Comparison of ENCODE assay signal across 14 mouse cellular contexts in the genomic region with DNA sequence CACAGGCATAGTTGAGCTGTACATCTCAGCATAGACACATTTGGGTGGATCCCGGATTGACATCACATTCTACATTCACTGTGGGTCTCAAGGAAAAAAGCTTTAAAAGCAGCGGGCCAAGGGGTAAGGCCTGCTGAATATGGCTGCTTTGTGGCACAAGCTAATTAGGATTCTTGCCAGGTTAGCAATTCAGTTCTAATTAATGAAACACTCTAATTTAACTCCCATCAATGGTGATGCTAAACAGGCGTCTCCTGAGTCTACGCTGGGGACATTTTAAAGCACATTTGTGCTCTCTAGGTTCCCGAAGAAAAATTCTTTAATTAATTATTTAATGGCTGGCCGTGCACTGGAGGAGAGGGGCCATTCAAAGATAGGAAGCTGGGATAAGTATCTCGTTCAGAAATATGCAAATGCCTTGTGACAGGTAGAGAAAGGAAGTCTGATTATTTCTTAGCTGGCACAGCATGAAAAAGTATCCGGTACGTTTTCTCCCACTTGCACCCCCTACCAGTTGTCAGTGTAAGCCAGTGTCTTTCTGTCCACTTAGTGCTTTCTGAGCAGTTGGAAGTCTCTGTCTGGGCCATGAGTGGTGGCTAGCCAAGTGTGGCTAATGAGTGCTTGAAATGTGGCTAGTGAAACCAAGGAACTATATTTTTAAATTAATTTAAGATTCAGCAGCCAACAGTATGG. TPM values are rescaled to one million over a fixed set of nuclear protein-coding genes. Genes with fewer than 3 reads are reported as not detected.
A peak's percentile ranks its signal among the peaks of the same experiment; 100 is the strongest.
DNase-seq lines count a peak whose midpoint lies in the region; ATAC-seq and TF ChIP-seq lines count a peak whose summit lies in the region.
"Had no signal": no experiment of that assay in that cellular context is flagged by ENCODE, and none has a peak within 500 bp of the region (broad histone marks: within the 10 kb centered on the region; RNA-seq: fewer than 3 reads in every experiment).

No protein-coding gene starts in this region.

- 37% methylated on average over 9 of the region's 9 CpGs for WGBS in forebrain, embryonic 10.5 days
- 3% methylated on average over 9 of the region's 9 CpGs for WGBS in forebrain, embryonic 13.5 days
- 20% methylated on average over 9 of the region's 9 CpGs for WGBS in hindbrain, embryonic 14.5 days
- whole genome bisulfite sequencing in midbrain, postnatal 0 days = 17% methylated on average over 9 of the region's 9 CpGs
- whole genome bisulfite sequencing in lung, postnatal 0 days = 81% methylated on average over 9 of the region's 9 CpGs

- H3K27me3 ChIP-seq in forebrain, embryonic 10.5 days (ENCODE audit: poor library complexity, severe bottlenecking) = no peaks in the 10 kb centered on the region
- H3K27me3 ChIP-seq in forebrain, embryonic 13.5 days = no peaks in the 10 kb centered on the region
- no peaks in the 10 kb centered on the region for H3K27me3 ChIP-seq in hindbrain, embryonic 14.5 days (ENCODE audit: control insufficient read depth, insufficient read depth, low read length)
- H3K27me3 ChIP-seq in midbrain, postnatal 0 days (ENCODE audit: insufficient read depth, low read length) = no peaks in the 10 kb centered on the region
- no peaks in the 10 kb centered on the region for H3K27me3 ChIP-seq in lung, postnatal 0 days (replicated peaks; ENCODE audit: insufficient read depth, low read length)

- H3K9ac ChIP-seq in forebrain, embryonic 13.5 days = no peak overlapping the region
- no peak overlapping the region for H3K9ac ChIP-seq in hindbrain, embryonic 14.5 days
- H3K9ac ChIP-seq in midbrain, postnatal 0 days (replicated peaks; ENCODE audit: low read length, poor library complexity, severe bottlenecking) = no peak overlapping the region
- no peak overlapping the region for H3K9ac ChIP-seq in lung, postnatal 0 days (replicated peaks; ENCODE audit: low read depth)

- H3K4me3 ChIP-seq in forebrain, embryonic 10.5 days = peak overlapping the region; percentile 8; the same call in 1 of the 2 replicates
- no peak overlapping the region for H3K4me3 ChIP-seq in forebrain, embryonic 13.5 days
- no peak overlapping the region for H3K4me3 ChIP-seq in hindbrain, embryonic 14.5 days (replicated peaks; ENCODE audit: low read length)
- H3K4me3 ChIP-seq in midbrain, postnatal 0 days (ENCODE audit: low read depth, low read length) = no peak overlapping the region
- no peak overlapping the region for H3K4me3 ChIP-seq in lung, postnatal 0 days (ENCODE audit: low read depth, low read length)

- H3K4me1 ChIP-seq in forebrain, embryonic 10.5 days = peaks cover 81% of the 10 kb centered on the region
- peaks cover 87% of the 10 kb centered on the region for H3K4me1 ChIP-seq in forebrain, embryonic 13.5 days
- peaks cover 68% of the 10 kb centered on the region for H3K4me1 ChIP-seq in hindbrain, embryonic 14.5 days (replicated peaks; ENCODE audit: control insufficient read depth, insufficient read depth, low read length)
- peaks cover 19% of the 10 kb centered on the region for H3K4me1 ChIP-seq in midbrain, postnatal 0 days (ENCODE audit: insufficient read depth, low read length)
- no peaks in the 10 kb centered on the region for H3K4me1 ChIP-seq in lung, postnatal 0 days (ENCODE audit: insufficient read depth, low read depth, low read length)

- H3K9me3 ChIP-seq in forebrain, embryonic 10.5 days = no peaks in the 10 kb centered on the region
- H3K9me3 ChIP-seq in forebrain, embryonic 13.5 days (replicated peaks) = no peaks in the 10 kb centered on the region
- H3K9me3 ChIP-seq in hindbrain, embryonic 14.5 days (ENCODE audit: control insufficient read depth, low read length) = no peaks in the 10 kb centered on the region
- H3K9me3 ChIP-seq in midbrain, postnatal 0 days (ENCODE audit: low read length) = no peaks in the 10 kb centered on the region
- H3K9me3 ChIP-seq in lung, postnatal 0 days (ENCODE audit: low read length) = no peaks in the 10 kb centered on the region
- H3K9me3 ChIP-seq: G1E had no signal

- peaks cover 8% of the 10 kb centered on the region for H3K36me3 ChIP-seq in forebrain, embryonic 10.5 days (replicated peaks)
- peaks cover 4% of the 10 kb centered on the region for H3K36me3 ChIP-seq in forebrain, embryonic 13.5 days (ENCODE audit: poor library complexity, severe bottlenecking)
- H3K36me3 ChIP-seq in hindbrain, embryonic 14.5 days (replicated peaks; ENCODE audit: control insufficient read depth, insufficient read depth) = no peaks in the 10 kb centered on the region
- H3K36me3 ChIP-seq in midbrain, postnatal 0 days (ENCODE audit: insufficient read depth, low read length) = no peaks in the 10 kb centered on the region
- H3K36me3 ChIP-seq in lung, postnatal 0 days (ENCODE audit: insufficient read depth, low read length) = no peaks in the 10 kb centered on the region
- H3K36me3 ChIP-seq: G1E had no signal

- peak; percentile 88 for ATAC-seq in forebrain, embryonic 13.5 days
- peak; percentile 73; the same call in 1 of the 2 replicates for ATAC-seq in hindbrain, embryonic 14.5 days (ENCODE audit: low FRiP score)
- ATAC-seq in midbrain, postnatal 0 days (ENCODE audit: low FRiP score) = 0 out of 2 replicates have a peak, but pooled peaks have one; percentile 31
- no peak for ATAC-seq in lung, postnatal 0 days

- peak overlapping the region; percentile 27 for H3K4me2 ChIP-seq in forebrain, embryonic 13.5 days
- H3K4me2 ChIP-seq in hindbrain, embryonic 14.5 days (replicated peaks) = peak overlapping the region; percentile 7; the same call in 1 of the 2 replicates
- H3K4me2 ChIP-seq in midbrain, postnatal 0 days (ENCODE audit: low read depth, low read length, poor library complexity, severe bottlenecking) = no peak overlapping the region
- H3K4me2 ChIP-seq in lung, postnatal 0 days (replicated peaks; ENCODE audit: low read depth, low read length) = no peak overlapping the region

- peak; percentile 46 for DNase-seq in forebrain, embryonic 10.5 days (ENCODE audit: extremely low spot score, low spot score)
- DNase-seq in hindbrain, embryonic 14.5 days (ENCODE audit: low spot score) = peak; percentile 72
- peak; percentile 73 for DNase-seq in midbrain, postnatal 0 days (ENCODE audit: low spot score)
- no peak for DNase-seq in lung, postnatal 0 days (ENCODE audit: low spot score)
- no peak for DNase-seq in right cerebral cortex, postnatal 4 days
- DNase-seq in cerebellum, adult 8-10 months = no peak
- DNase-seq: heart, adult 18-20 months; layer of hippocampus, adult 9-11 months; liver; thymus, adult 18-20 months had no signal

- H3K27ac ChIP-seq in forebrain, embryonic 10.5 days = peak overlapping the region; percentile 90
- peak overlapping the region; percentile 88 for H3K27ac ChIP-seq in forebrain, embryonic 13.5 days
- H3K27ac ChIP-seq in hindbrain, embryonic 14.5 days = peak overlapping the region; percentile 78; the same call in 1 of the 2 replicates
- no peak overlapping the region for H3K27ac ChIP-seq in midbrain, postnatal 0 days (ENCODE audit: low read depth, low read length)
- H3K27ac ChIP-seq in lung, postnatal 0 days (ENCODE audit: low read length) = no peak overlapping the region
- H3K27ac ChIP-seq: kidney, postnatal 0 days; macrophage had no signal

- no peak for TF ChIP-seq EP300 in lung, postnatal 0 days (IDR thresholded peaks at IDR 0.05)

- TF ChIP-seq CTCF in midbrain, postnatal 0 days (IDR thresholded peaks at IDR 0.05) = 0 out of 2 replicates have a peak, but pooled peaks have one; percentile 13
- no peak for TF ChIP-seq CTCF in lung, postnatal 0 days (IDR thresholded peaks at IDR 0.05)

RNA-seq across cellular contexts. Expression of a gene that starts 13.4 kb away (rescaled TPM):
- 58.7 and 62.1 TPM in 2 replicates for polyA plus RNA-seq in forebrain, embryonic 10.5 days (2016; fragmentation: Nextera tagmentation; extraction: Ambion mirVana)
- 129 and 131 TPM in 2 replicates for polyA plus RNA-seq in forebrain, embryonic 13.5 days (2015; fragmentation: Nextera tagmentation; extraction: Ambion mirVana)
- polyA plus RNA-seq in hindbrain, embryonic 14.5 days (2014; fragmentation: Nextera tagmentation; extraction: Ambion mirVana) = 103 and 105 TPM in 2 replicates
- total RNA-seq in midbrain, postnatal 0 days (2014; rRNA removed) = 127 and 136 TPM in 2 replicates
- 96.8 and 113 TPM in 2 replicates for polyA plus RNA-seq in midbrain, postnatal 0 days (2015; fragmentation: Nextera tagmentation; extraction: Ambion mirVana)
- 2.8 TPM in 2 replicates for polyA plus RNA-seq in lung, postnatal 0 days (2015; fragmentation: Nextera tagmentation; extraction: Ambion mirVana)
- polyA plus RNA-seq: G1E, macrophage had no signal

RNA-seq across cellular contexts. Expression of a gene that starts 42.0 kb away (rescaled TPM):
- polyA plus RNA-seq in forebrain, embryonic 10.5 days (2016; fragmentation: Nextera tagmentation; extraction: Ambion mirVana) = 20.9 and 21.6 TPM in 2 replicates
- 10.6 and 12.1 TPM in 2 replicates for polyA plus RNA-seq in forebrain, embryonic 13.5 days (2015; fragmentation: Nextera tagmentation; extraction: Ambion mirVana)
- 13.0 and 14.0 TPM in 2 replicates for polyA plus RNA-seq in hindbrain, embryonic 14.5 days (2014; fragmentation: Nextera tagmentation; extraction: Ambion mirVana)
- 14.9 and 17.0 TPM in 2 replicates for total RNA-seq in midbrain, postnatal 0 days (2014; rRNA removed)
- 4.8 and 5.2 TPM in 2 replicates for polyA plus RNA-seq in midbrain, postnatal 0 days (2015; fragmentation: Nextera tagmentation; extraction: Ambion mirVana)
- 4.0 and 4.7 TPM in 2 replicates for polyA plus RNA-seq in lung, postnatal 0 days (2015; fragmentation: Nextera tagmentation; extraction: Ambion mirVana)

RNA-seq across cellular contexts. Expression of a gene that starts 44.2 kb away (rescaled TPM):
- polyA plus RNA-seq in forebrain, embryonic 10.5 days (2016; fragmentation: Nextera tagmentation; extraction: Ambion mirVana) = 11.3 and 12.3 TPM in 2 replicates
- 9.1 and 9.4 TPM in 2 replicates for polyA plus RNA-seq in forebrain, embryonic 13.5 days (2015; fragmentation: Nextera tagmentation; extraction: Ambion mirVana)
- 11.7 and 13.1 TPM in 2 replicates for polyA plus RNA-seq in hindbrain, embryonic 14.5 days (2014; fragmentation: Nextera tagmentation; extraction: Ambion mirVana)
- 5.6 and 8.2 TPM in 2 replicates for total RNA-seq in midbrain, postnatal 0 days (2014; rRNA removed)
- polyA plus RNA-seq in midbrain, postnatal 0 days (2015; fragmentation: Nextera tagmentation; extraction: Ambion mirVana) = 5.4 and 6.4 TPM in 2 replicates
- 13.6 and 16.1 TPM in 2 replicates for polyA plus RNA-seq in lung, postnatal 0 days (2015; fragmentation: Nextera tagmentation; extraction: Ambion mirVana)

Comparison
In these comparisons a context has a peak if more than half of its experiments do, and no peak if none do; other contexts are left out.
1. DNase-seq: peak in forebrain, embryonic 10.5 days (single experiment), hindbrain, embryonic 14.5 days (single experiment) and midbrain, postnatal 0 days (single experiment); none in lung, postnatal 0 days (single experiment), right cerebral cortex, postnatal 4 days (single experiment) and cerebellum, adult 8-10 months (single experiment).
2. H3K27ac ChIP-seq: peak in forebrain, embryonic 10.5 days (single experiment), forebrain, embryonic 13.5 days (single experiment) and hindbrain, embryonic 14.5 days (single experiment); none in midbrain, postnatal 0 days (single experiment) and lung, postnatal 0 days (single experiment).
3. H3K4me2 ChIP-seq: peak in forebrain, embryonic 13.5 days (single experiment) and hindbrain, embryonic 14.5 days (single experiment); none in midbrain, postnatal 0 days (single experiment) and lung, postnatal 0 days (single experiment).
4. RNA of a gene that starts 13.4 kb away (polyA plus RNA-seq): 129 to 131 TPM in forebrain, embryonic 13.5 days, 96.8 to 113 TPM in midbrain, postnatal 0 days, 103 to 105 TPM in hindbrain, embryonic 14.5 days and 58.7 to 62.1 TPM in forebrain, embryonic 10.5 days; 2.8 TPM in lung, postnatal 0 days; every median in the first group is over 10 times any median in the second.